Mouse (Mus musculus): ENCODE results near the gene Gstm6. TPM values are rescaled to one million over a fixed set of nuclear protein-coding genes. Genes with fewer than 3 reads are reported as not detected.

Gene Gstm6
- polyA plus RNA-seq, 2 experiments from 2014 or later = not detected

Other genes starting within 250 kb of the Gstm6 start
- gene Ahcyl1, start 247.2 kb downstream of the Gstm6 start, polyA plus RNA-seq (2017; shearing (Covaris generic)) = 10 to 100 TPM; 14.8 to 24.1 TPM
- 10 to 100 TPM; 11.0 to 23.3 TPM for gene Csf1, start 183.3 kb downstream of the Gstm6 start, polyA plus RNA-seq (2017; shearing (Covaris generic))
- not detected for gene Eps8l3, start 66.5 kb downstream of the Gstm6 start, polyA plus RNA-seq (2017; shearing (Covaris generic))
- gene Gstm5, start 47.9 kb downstream of the Gstm6 start, polyA plus RNA-seq (2017; shearing (Covaris generic)) = not detected
- gene Gstm7, start 11.9 kb downstream of the Gstm6 start, polyA plus RNA-seq (2017; shearing (Covaris generic)) = under 1 TPM in 1 of 2 experiments, not detected in 1; 0.94 TPM
- not detected for gene Gstm3, start 25.5 kb upstream of the Gstm6 start, polyA plus RNA-seq (2017; shearing (Covaris generic))
- gene Gstm2, start 42.7 kb upstream of the Gstm6 start, polyA plus RNA-seq (2017; shearing (Covaris generic)) = not detected
- gene Gstm1, start 74.2 kb upstream of the Gstm6 start, polyA plus RNA-seq (2017; shearing (Covaris generic)) = 1 to 10 TPM; 1.2 to 1.4 TPM
- gene Gstm4, start 101.1 kb upstream of the Gstm6 start, polyA plus RNA-seq (2017; shearing (Covaris generic)) = 1 to 10 TPM; 3.2 to 3.4 TPM
- gene Ampd2, start 142.9 kb upstream of the Gstm6 start, polyA plus RNA-seq (2017; shearing (Covaris generic)) = 10 to 100 TPM; 13.6 to 21.6 TPM
- gene Gnat2, start 149.0 kb upstream of the Gstm6 start, polyA plus RNA-seq (2017; shearing (Covaris generic)) = not detected
- 100 to 1,000 TPM; 109 to 113 TPM for gene Gnai3, start 202.4 kb upstream of the Gstm6 start, polyA plus RNA-seq (2017; shearing (Covaris generic))
- gene Gpr61, start 211.1 kb upstream of the Gstm6 start, polyA plus RNA-seq (2017; shearing (Covaris generic)) = not detected
- under 1 TPM; 0.09 to 0.19 TPM for gene Amigo1, start 242.6 kb upstream of the Gstm6 start, polyA plus RNA-seq (2017; shearing (Covaris generic))

Data from activated CD4-positive, CD25-positive, alpha-beta regulatory T cell, adult 4 months (primary cell).